Mouse (Mus musculus): ENCODE data around the gene Prep. TPM values are rescaled to one million over a fixed set of nuclear protein-coding genes. Genes with fewer than 3 reads are reported as not detected.

The Prep gene
- polyA plus RNA-seq, 1 experiment from 2014 or later: 19.8 TPM

GRCm38 (mm10) chr10:45103184-45103583 lies 36.2 kb downstream of the Prep start:
- H3K4me2 ChIP-seq: no peak overlapping the region
- H3K9ac ChIP-seq: no peak overlapping the region
- peaks cover 33% of the 10 kb centered on the region for H3K36me3 ChIP-seq
- peaks cover 5% of the 10 kb centered on the region; the same call in 1 of the 2 replicates for H3K4me1 ChIP-seq
- no peak overlapping the region for H3K4me3 ChIP-seq
- ATAC-seq (ENCODE audit: insufficient number of reproducible peaks, low FRiP score, low TSS enrichment, low read depth): no peak
- no peaks in the 10 kb centered on the region for H3K27me3 ChIP-seq
- H3K9me3 ChIP-seq: no peaks in the 10 kb centered on the region
- 53% methylated on average over 11 of the region's 11 CpGs for WGBS
- no peak overlapping the region for H3K27ac ChIP-seq

GRCm38 (mm10) chr10:45104098-45104497 lies 37.1 kb downstream of the Prep start:
- no peak overlapping the region for H3K4me2 ChIP-seq
- H3K9me3 ChIP-seq: no peaks in the 10 kb centered on the region
- no peak overlapping the region for H3K4me3 ChIP-seq
- 48% methylated on average over 7 of the region's 7 CpGs for WGBS
- ATAC-seq (ENCODE audit: insufficient number of reproducible peaks, low FRiP score, low TSS enrichment, low read depth): no peak
- H3K27me3 ChIP-seq: no peaks in the 10 kb centered on the region
- no peak overlapping the region for H3K27ac ChIP-seq
- H3K4me1 ChIP-seq: peaks cover 5% of the 10 kb centered on the region; the same call in 1 of the 2 replicates
- no peak overlapping the region for H3K9ac ChIP-seq
- H3K36me3 ChIP-seq: peaks cover 35% of the 10 kb centered on the region

- Histone ChIP-seq H3K9me3 (no peaks in the 10 kb centered on the region), H3K27me3 (no peaks in the 10 kb centered on the region), H3K36me3 (peaks cover 35% of the 10 kb centered on the region), H3K4me2 (no peak overlapping the region), H3K9ac (no peak overlapping the region), H3K4me3 (no peak overlapping the region), H3K27ac (no peak overlapping the region), H3K4me1 (peaks cover 5% of the 10 kb centered on the region; the same call in 1 of the 2 replicates)
- WGBS: 64% methylated on average over 4 of the region's 4 CpGs
- ATAC-seq (ENCODE audit: insufficient number of reproducible peaks, low FRiP score, low TSS enrichment, low read depth): no peak
These were observed 37.6 kb downstream of the Prep start for GRCm38 (mm10) chr10:45104535-45105079.

GRCm38 (mm10) chr10:45106541-45106940 lies 39.5 kb downstream of the Prep start:
- Histone ChIP-seq H3K9me3 (no peaks in the 10 kb centered on the region), H3K4me2 (no peak overlapping the region), H3K4me1 (peaks cover 5% of the 10 kb centered on the region; the same call in 1 of the 2 replicates), H3K9ac (no peak overlapping the region), H3K27me3 (no peaks in the 10 kb centered on the region), H3K4me3 (no peak overlapping the region), H3K27ac (no peak overlapping the region), H3K36me3 (peaks cover 36% of the 10 kb centered on the region)
- ATAC-seq (ENCODE audit: insufficient number of reproducible peaks, low FRiP score, low TSS enrichment, low read depth): no peak
- WGBS: 90% methylated on average over 4 of the region's 4 CpGs

- H3K27ac ChIP-seq: no peak overlapping the region
- peaks cover 5% of the 10 kb centered on the region; the same call in 1 of the 2 replicates for H3K4me1 ChIP-seq
- H3K27me3 ChIP-seq: no peaks in the 10 kb centered on the region
- peaks cover 39% of the 10 kb centered on the region for H3K36me3 ChIP-seq
- H3K4me3 ChIP-seq: no peak overlapping the region
- WGBS: 84% methylated on average over 2 of the region's 2 CpGs
- no peak overlapping the region for H3K4me2 ChIP-seq
- no peak for ATAC-seq (ENCODE audit: insufficient number of reproducible peaks, low FRiP score, low TSS enrichment, low read depth)
- no peaks in the 10 kb centered on the region for H3K9me3 ChIP-seq
- H3K9ac ChIP-seq: no peak overlapping the region
These were observed 40.3 kb downstream of the Prep start for GRCm38 (mm10) chr10:45107313-45107712.

- H3K27me3 ChIP-seq: no peaks in the 10 kb centered on the region
- peaks cover 46% of the 10 kb centered on the region for H3K36me3 ChIP-seq
- H3K9me3 ChIP-seq: no peaks in the 10 kb centered on the region
- no peak overlapping the region for H3K9ac ChIP-seq
- H3K4me3 ChIP-seq: no peak overlapping the region
- no peak overlapping the region for H3K4me2 ChIP-seq
- H3K4me1 ChIP-seq: peaks cover 3% of the 10 kb centered on the region; the same call in 1 of the 2 replicates
- 93% methylated on average over 8 of the region's 8 CpGs for WGBS
- no peak for ATAC-seq (ENCODE audit: insufficient number of reproducible peaks, low FRiP score, low TSS enrichment, low read depth)
- H3K27ac ChIP-seq: no peak overlapping the region
These were observed 42.0 kb downstream of the Prep start for GRCm38 (mm10) chr10:45109041-45109440.

GRCm38 (mm10) chr10:45109974-45110373 lies 43.0 kb downstream of the Prep start:
- no peak for ATAC-seq (ENCODE audit: insufficient number of reproducible peaks, low FRiP score, low TSS enrichment, low read depth)
- Histone ChIP-seq H3K27ac (no peak overlapping the region), H3K4me1 (no peaks in the 10 kb centered on the region), H3K4me3 (no peak overlapping the region), H3K36me3 (peaks cover 50% of the 10 kb centered on the region), H3K27me3 (no peaks in the 10 kb centered on the region), H3K9ac (no peak overlapping the region), H3K4me2 (no peak overlapping the region), H3K9me3 (no peaks in the 10 kb centered on the region)
- WGBS: 83% methylated on average over 6 of the region's 6 CpGs

GRCm38 (mm10) chr10:45112927-45113326 lies 45.9 kb downstream of the Prep start:
- Histone ChIP-seq H3K4me3 (no peak overlapping the region), H3K4me2 (no peak overlapping the region), H3K4me1 (no peaks in the 10 kb centered on the region), H3K9me3 (no peaks in the 10 kb centered on the region), H3K9ac (no peak overlapping the region), H3K36me3 (peaks cover 63% of the 10 kb centered on the region), H3K27me3 (no peaks in the 10 kb centered on the region), H3K27ac (no peak overlapping the region)
- WGBS: 53% methylated on average over 11 of the region's 11 CpGs
- ATAC-seq (ENCODE audit: insufficient number of reproducible peaks, low FRiP score, low TSS enrichment, low read depth): no peak

GRCm38 (mm10) chr10:45114462-45114861 lies 47.5 kb downstream of the Prep start:
- ATAC-seq (ENCODE audit: insufficient number of reproducible peaks, low FRiP score, low TSS enrichment, low read depth): no peak
- no peak overlapping the region for H3K4me3 ChIP-seq
- no peak overlapping the region for H3K27ac ChIP-seq
- no peaks in the 10 kb centered on the region for H3K9me3 ChIP-seq
- H3K9ac ChIP-seq: no peak overlapping the region
- no peak overlapping the region for H3K4me2 ChIP-seq
- H3K36me3 ChIP-seq: peaks cover 60% of the 10 kb centered on the region
- H3K27me3 ChIP-seq: no peaks in the 10 kb centered on the region
- H3K4me1 ChIP-seq: no peaks in the 10 kb centered on the region
- WGBS: 79% methylated on average over 4 of the region's 4 CpGs

- no peak overlapping the region for H3K4me2 ChIP-seq
- H3K27me3 ChIP-seq: no peaks in the 10 kb centered on the region
- no peak overlapping the region for H3K9ac ChIP-seq
- no peak overlapping the region for H3K4me3 ChIP-seq
- H3K27ac ChIP-seq: no peak overlapping the region
- no peak for ATAC-seq (ENCODE audit: insufficient number of reproducible peaks, low FRiP score, low TSS enrichment, low read depth)
- H3K9me3 ChIP-seq: no peaks in the 10 kb centered on the region
- WGBS: 94% methylated on average over 5 of the region's 5 CpGs
- no peaks in the 10 kb centered on the region for H3K4me1 ChIP-seq
- peaks cover 68% of the 10 kb centered on the region for H3K36me3 ChIP-seq
These were observed 49.8 kb downstream of the Prep start for GRCm38 (mm10) chr10:45116832-45117231.

GRCm38 (mm10) chr10:45118389-45118788 lies 51.4 kb downstream of the Prep start:
- ATAC-seq (ENCODE audit: insufficient number of reproducible peaks, low FRiP score, low TSS enrichment, low read depth): no peak
- peaks cover 67% of the 10 kb centered on the region for H3K36me3 ChIP-seq
- no peaks in the 10 kb centered on the region for H3K4me1 ChIP-seq
- 85% methylated on average over 8 of the region's 8 CpGs for WGBS
- no peak overlapping the region for H3K27ac ChIP-seq
- H3K27me3 ChIP-seq: no peaks in the 10 kb centered on the region
- H3K9ac ChIP-seq: no peak overlapping the region
- no peak overlapping the region for H3K4me3 ChIP-seq
- H3K4me2 ChIP-seq: no peak overlapping the region
- H3K9me3 ChIP-seq: no peaks in the 10 kb centered on the region

- peaks cover 66% of the 10 kb centered on the region for H3K36me3 ChIP-seq
- H3K27me3 ChIP-seq: no peaks in the 10 kb centered on the region
- no peak overlapping the region for H3K27ac ChIP-seq
- H3K4me2 ChIP-seq: no peak overlapping the region
- WGBS: 96% methylated on average over 3 of the region's 3 CpGs
- H3K9ac ChIP-seq: no peak overlapping the region
- ATAC-seq (ENCODE audit: insufficient number of reproducible peaks, low FRiP score, low TSS enrichment, low read depth): no peak
- H3K4me1 ChIP-seq: no peaks in the 10 kb centered on the region
- H3K9me3 ChIP-seq: no peaks in the 10 kb centered on the region
- no peak overlapping the region for H3K4me3 ChIP-seq
These were observed 54.6 kb downstream of the Prep start for GRCm38 (mm10) chr10:45121637-45122036.

GRCm38 (mm10) chr10:45122476-45122875 lies 55.5 kb downstream of the Prep start:
- Histone ChIP-seq H3K36me3 (peaks cover 66% of the 10 kb centered on the region), H3K27me3 (no peaks in the 10 kb centered on the region), H3K9ac (no peak overlapping the region), H3K4me3 (no peak overlapping the region), H3K9me3 (no peaks in the 10 kb centered on the region), H3K4me1 (no peaks in the 10 kb centered on the region), H3K4me2 (no peak overlapping the region), H3K27ac (no peak overlapping the region)
- 65% methylated on average over 5 of the region's 5 CpGs for WGBS
- ATAC-seq (ENCODE audit: insufficient number of reproducible peaks, low FRiP score, low TSS enrichment, low read depth): no peak

Measured in limb, embryonic 15.5 days (tissue).